Mouse (Mus musculus) bone marrow macrophage, adult 2 months (primary cell): ENCODE data around the gene Oxnad1. TPM values are rescaled to one million over a fixed set of nuclear protein-coding genes. Genes with fewer than 3 reads are reported as not detected.
A peak's percentile ranks its signal among the peaks of the same experiment; 100 is the strongest.
"Not testable (repeated sequence)": the region's sequence is repeated elsewhere in the genome, so short reads cannot be mapped to it uniquely, and the experiment has no call there.

Experiments
- H3K27ac ChIP-seq: 2 replicates; pipeline ENCODE4 v1.5.1; 2012; ENCODE audit warnings: low read depth, low read length; ENCODE audit not compliant: insufficient read depth
- H3K4me1 ChIP-seq: 2 replicates; pipeline ENCODE4 v1.6.1; 2012; ENCODE audit warnings: low read length; ENCODE audit not compliant: control insufficient read depth, insufficient read depth
- H3K4me3 ChIP-seq: 2 replicates; pipeline ENCODE4 v1.5.1; 2012; ENCODE audit warnings: mild to moderate bottlenecking, low read length, moderate library complexity; ENCODE audit not compliant: insufficient read depth
- CTCF ChIP-seq: IDR thresholded peaks from 2 replicates; pipeline ENCODE4 v1.5.1; 2012; ENCODE audit warnings: low read depth, mild to moderate bottlenecking, low read length, moderate library complexity
- POLR2A ChIP-seq: IDR thresholded peaks from 2 replicates; pipeline ENCODE4 v1.6.1; 2012; ENCODE audit warnings: mild to moderate bottlenecking, low read depth, low read length, borderline replicate concordance
- polyA plus RNA-seq: library from polyadenylated mRNA; stranded (reverse); fragments of >200 nt; gene quantifications from 2 replicates; pipeline ENCODE4 v1.2.4, GENCODE M21; 2012; ENCODE audit not compliant: missing spikeins, insufficient read depth, insufficient read length

Gene Oxnad1
- polyA plus RNA-seq, 1 experiment, result 12.9 TPM

GRCm38 (mm10) chr14:32061398-32061797 lies 23.8 kb upstream of the Oxnad1 start:
- no peak overlapping the region for H3K4me3 ChIP-seq
- TF ChIP-seq CTCF (no peak), POLR2A (no peak)
- H3K27ac ChIP-seq, result no peak overlapping the region
- no peaks in the 10 kb centered on the region for H3K4me1 ChIP-seq

GRCm38 (mm10) chr14:32072807-32073206 lies 12.4 kb upstream of the Oxnad1 start:
- no peak overlapping the region for H3K4me3 ChIP-seq

GRCm38 (mm10) chr14:32073211-32073685 lies 11.9 kb upstream of the Oxnad1 start:
- H3K4me1 ChIP-seq, result peaks cover 9% of the 10 kb centered on the region
- H3K4me3 ChIP-seq, result no peak overlapping the region
- no peak for TF ChIP-seq POLR2A
- TF ChIP-seq CTCF, result no peak
- no peak overlapping the region for H3K27ac ChIP-seq

More at GRCm38 (mm10) chr14:32072807-32073206, 12.4 kb upstream of the Oxnad1 start:
- Histone ChIP-seq H3K4me1 (peaks cover 9% of the 10 kb centered on the region), H3K27ac (no peak overlapping the region)
- TF ChIP-seq POLR2A (no peak), CTCF (no peak)

GRCm38 (mm10) chr14:32073901-32074300 lies 11.3 kb upstream of the Oxnad1 start:
- H3K27ac ChIP-seq, result no peak overlapping the region
- no peak overlapping the region for H3K4me3 ChIP-seq
- peaks cover 9% of the 10 kb centered on the region for H3K4me1 ChIP-seq
- no peak for TF ChIP-seq CTCF
- TF ChIP-seq POLR2A, result no peak

- Histone ChIP-seq H3K27ac (no peak overlapping the region), H3K4me1 (peaks cover 9% of the 10 kb centered on the region), H3K4me3 (no peak overlapping the region)
- TF ChIP-seq CTCF (peak; percentile 87), POLR2A (no peak)
Measured at GRCm38 (mm10) chr14:32076896-32077575, 8.1 kb upstream of the Oxnad1 start.

GRCm38 (mm10) chr14:32081026-32081425 lies 4.1 kb upstream of the Oxnad1 start:
- Histone ChIP-seq H3K4me1 (peaks cover 7% of the 10 kb centered on the region), H3K4me3 (no peak overlapping the region), H3K27ac (no peak overlapping the region)
- TF ChIP-seq CTCF, result no peak
- TF ChIP-seq POLR2A, result no peak

GRCm38 (mm10) chr14:32082891-32083290 lies 2.3 kb upstream of the Oxnad1 start:
- Histone ChIP-seq H3K4me1 (peaks cover 7% of the 10 kb centered on the region), H3K4me3 (no peak overlapping the region), H3K27ac (no peak overlapping the region)
- TF ChIP-seq CTCF, result no peak
- no peak for TF ChIP-seq POLR2A

GRCm38 (mm10) chr14:32083466-32083865 lies 1.7 kb upstream of the Oxnad1 start:
- Histone ChIP-seq H3K4me3 (no peak overlapping the region), H3K4me1 (peaks cover 7% of the 10 kb centered on the region), H3K27ac (no peak overlapping the region)
- TF ChIP-seq POLR2A, result no peak
- no peak for TF ChIP-seq CTCF

- peaks cover 11% of the 10 kb centered on the region for H3K4me1 ChIP-seq
- TF ChIP-seq CTCF (no peak), POLR2A (no peak)
- peak within 1 kb of the TSS; percentile 93 for H3K4me3 ChIP-seq
- peak within 1 kb of the TSS; percentile 79 for H3K27ac ChIP-seq
Measured at GRCm38 (mm10) chr14:32085486-32086201, 470 bp downstream of the Oxnad1 start, which contains the start of gene Dph3. TSS of gene Dph3 (minus strand) at chr14:32085729.

GRCm38 (mm10) chr14:32086226-32086625 lies 1.1 kb downstream of the Oxnad1 start:
- Histone ChIP-seq H3K4me1 (peaks cover 11% of the 10 kb centered on the region), H3K4me3 (peak overlapping the region; percentile 93), H3K27ac (peak overlapping the region; percentile 75)
- TF ChIP-seq POLR2A (no peak), CTCF (no peak)

- peaks cover 11% of the 10 kb centered on the region for H3K4me1 ChIP-seq
- H3K27ac ChIP-seq, H3K4me3 ChIP-seq: not testable (repeated sequence)
Measured at GRCm38 (mm10) chr14:32087584-32088248, 2.5 kb downstream of the Oxnad1 start.
